Comparison of ENCODE assay signal across 13 mouse cellular contexts in the genomic region with DNA sequence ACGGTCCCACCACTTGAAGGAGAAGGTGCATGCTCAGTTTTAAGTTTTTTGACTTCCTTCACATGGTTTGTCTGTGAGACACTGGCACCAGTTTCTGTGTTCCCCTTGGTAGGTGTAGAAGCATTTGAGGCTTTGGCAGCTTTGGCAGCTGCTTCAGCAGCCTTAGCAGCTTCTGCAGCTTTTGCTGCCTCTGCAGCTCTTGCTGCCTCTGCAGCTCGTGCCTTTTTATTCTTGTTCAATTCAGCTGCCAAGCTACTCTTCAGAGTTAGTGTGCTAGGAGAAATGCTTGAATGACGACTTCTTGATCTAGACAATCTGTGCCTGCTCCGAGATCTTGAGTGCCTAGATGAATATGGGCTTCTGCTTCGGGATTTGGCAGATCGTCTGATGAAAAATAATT. TPM values are rescaled to one million over a fixed set of nuclear protein-coding genes. Genes with fewer than 3 reads are reported as not detected.
DNase-seq lines count a peak whose midpoint lies in the region; ATAC-seq and TF ChIP-seq lines count a peak whose summit lies in the region.
"Had no signal": no experiment of that assay in that cellular context is flagged by ENCODE, and none has a peak within 500 bp of the region (broad histone marks: within the 10 kb centered on the region; RNA-seq: fewer than 3 reads in every experiment).

No protein-coding gene starts in this region.

- no peak overlapping the region for H3K9ac ChIP-seq in hindbrain, embryonic 13.5 days
- no peak overlapping the region for H3K9ac ChIP-seq in hindbrain, embryonic 12.5 days
- H3K9ac ChIP-seq in midbrain, postnatal 0 days (replicated peaks; ENCODE audit: low read length, poor library complexity, severe bottlenecking), result no peak overlapping the region
- H3K9ac ChIP-seq: liver, embryonic 14.5 days had no signal

- H3K27me3 ChIP-seq in hindbrain, embryonic 13.5 days, result no peaks in the 10 kb centered on the region
- no peaks in the 10 kb centered on the region for H3K27me3 ChIP-seq in hindbrain, embryonic 12.5 days
- H3K27me3 ChIP-seq in midbrain, postnatal 0 days (ENCODE audit: insufficient read depth, low read length), result no peaks in the 10 kb centered on the region

- peak overlapping the region; percentile 58; the same call in 1 of the 2 replicates for H3K27ac ChIP-seq in hindbrain, embryonic 13.5 days
- no peak overlapping the region for H3K27ac ChIP-seq in hindbrain, embryonic 12.5 days
- H3K27ac ChIP-seq in midbrain, postnatal 0 days (ENCODE audit: low read depth, low read length), result no peak overlapping the region
- H3K27ac ChIP-seq: liver, embryonic 14.5 days had no signal

- H3K4me1 ChIP-seq in hindbrain, embryonic 13.5 days (replicated peaks), result peaks cover 2% of the 10 kb centered on the region; the same call in 1 of the 2 replicates
- no peaks in the 10 kb centered on the region for H3K4me1 ChIP-seq in hindbrain, embryonic 12.5 days
- no peaks in the 10 kb centered on the region for H3K4me1 ChIP-seq in midbrain, postnatal 0 days (ENCODE audit: insufficient read depth, low read length)

- H3K9me3 ChIP-seq in hindbrain, embryonic 13.5 days, result no peaks in the 10 kb centered on the region
- H3K9me3 ChIP-seq in hindbrain, embryonic 12.5 days (replicated peaks), result no peaks in the 10 kb centered on the region
- H3K9me3 ChIP-seq in midbrain, postnatal 0 days (ENCODE audit: low read length), result no peaks in the 10 kb centered on the region
- H3K9me3 ChIP-seq: G1E had no signal

- intact Hi-C loops in heart, postnatal 14 days (cut with DNase I), result no loop called here

- no peak overlapping the region for H3K4me3 ChIP-seq in hindbrain, embryonic 13.5 days
- H3K4me3 ChIP-seq in hindbrain, embryonic 12.5 days, result no peak overlapping the region
- no peak overlapping the region for H3K4me3 ChIP-seq in midbrain, postnatal 0 days (ENCODE audit: low read depth, low read length)

- no peak for TF ChIP-seq CTCF in midbrain, postnatal 0 days (IDR thresholded peaks at IDR 0.05)

- H3K4me2 ChIP-seq in hindbrain, embryonic 13.5 days, result no peak overlapping the region
- H3K4me2 ChIP-seq in hindbrain, embryonic 12.5 days (replicated peaks), result no peak overlapping the region
- H3K4me2 ChIP-seq in midbrain, postnatal 0 days (ENCODE audit: low read depth, low read length, poor library complexity, severe bottlenecking), result no peak overlapping the region

- peak; percentile 14 for DNase-seq in brain, embryonic 18.5 days (ENCODE audit: low read depth, low spot score)
- DNase-seq in layer of hippocampus, adult 9-10 months (ENCODE audit: low spot score), result peak; percentile 10
- peak; percentile 20 for DNase-seq in midbrain, postnatal 0 days (ENCODE audit: low spot score)
- DNase-seq in thymus, postnatal 4 days, result no peak
- DNase-seq in heart, postnatal 14 days, result no peak
- no peak for DNase-seq in urinary bladder, adult 2 months (ENCODE audit: low spot score)
- DNase-seq: kidney, adult 2 months; lung, postnatal 4 days; thymus, postnatal 36 days had no signal

- WGBS in hindbrain, embryonic 13.5 days, result 76% methylated on average over 6 of the region's 6 CpGs
- 81% methylated on average over 6 of the region's 6 CpGs for WGBS in hindbrain, embryonic 12.5 days
- 62% methylated on average over 6 of the region's 6 CpGs for WGBS in midbrain, postnatal 0 days

- H3K36me3 ChIP-seq in hindbrain, embryonic 13.5 days, result peaks cover 9% of the 10 kb centered on the region
- H3K36me3 ChIP-seq in hindbrain, embryonic 12.5 days, result peaks cover 9% of the 10 kb centered on the region
- H3K36me3 ChIP-seq in midbrain, postnatal 0 days (ENCODE audit: insufficient read depth, low read length), result peaks cover 7% of the 10 kb centered on the region; the same call in 1 of the 2 replicates

- no peak for ATAC-seq in hindbrain, embryonic 13.5 days (ENCODE audit: low FRiP score)
- no peak for ATAC-seq in hindbrain, embryonic 12.5 days (ENCODE audit: low FRiP score)
- ATAC-seq in midbrain, postnatal 0 days (ENCODE audit: low FRiP score), result no peak

RNA-seq across cellular contexts. Expression of a gene that starts 32.3 kb away (rescaled TPM):
- polyA plus RNA-seq in hindbrain, embryonic 13.5 days (2015; fragmentation: Nextera tagmentation; extraction: Ambion mirVana), result 18.4 and 20.8 TPM in 2 replicates
- polyA plus RNA-seq in hindbrain, embryonic 12.5 days (2016; fragmentation: Nextera tagmentation; extraction: Ambion mirVana), result 20.8 and 22.8 TPM in 2 replicates
- total RNA-seq in midbrain, postnatal 0 days (2014; rRNA removed), result 101 and 113 TPM in 2 replicates
- polyA plus RNA-seq in midbrain, postnatal 0 days (2015; fragmentation: Nextera tagmentation; extraction: Ambion mirVana), result 6.9 and 10.9 TPM in 2 replicates
- 10 to 100 TPM; 30.6 to 30.7 TPM for total RNA-seq in heart, postnatal 14 days (2021)
- 23.9 and 27.8 TPM in 2 replicates for polyA plus RNA-seq in urinary bladder, adult 2 months (2012; rRNA removed)

Comparison
In these comparisons a context has a peak if more than half of its experiments do, and no peak if none do; other contexts are left out.
1. DNase-seq: peak in brain, embryonic 18.5 days (single experiment), layer of hippocampus, adult 9-10 months (single experiment) and midbrain, postnatal 0 days (single experiment); none in thymus, postnatal 4 days (single experiment), heart, postnatal 14 days (0 of 2) and urinary bladder, adult 2 months (single experiment).